Mouse (Mus musculus): ENCODE data around the gene Stk19. TPM values are rescaled to one million over a fixed set of nuclear protein-coding genes. Genes with fewer than 3 reads are reported as not detected.
"Not testable (repeated sequence)": the region's sequence is repeated elsewhere in the genome, so short reads cannot be mapped to it uniquely, and the experiment has no call there.

Gene Stk19
- polyA plus RNA-seq, 1 experiment: 6.3 TPM

DNA sequence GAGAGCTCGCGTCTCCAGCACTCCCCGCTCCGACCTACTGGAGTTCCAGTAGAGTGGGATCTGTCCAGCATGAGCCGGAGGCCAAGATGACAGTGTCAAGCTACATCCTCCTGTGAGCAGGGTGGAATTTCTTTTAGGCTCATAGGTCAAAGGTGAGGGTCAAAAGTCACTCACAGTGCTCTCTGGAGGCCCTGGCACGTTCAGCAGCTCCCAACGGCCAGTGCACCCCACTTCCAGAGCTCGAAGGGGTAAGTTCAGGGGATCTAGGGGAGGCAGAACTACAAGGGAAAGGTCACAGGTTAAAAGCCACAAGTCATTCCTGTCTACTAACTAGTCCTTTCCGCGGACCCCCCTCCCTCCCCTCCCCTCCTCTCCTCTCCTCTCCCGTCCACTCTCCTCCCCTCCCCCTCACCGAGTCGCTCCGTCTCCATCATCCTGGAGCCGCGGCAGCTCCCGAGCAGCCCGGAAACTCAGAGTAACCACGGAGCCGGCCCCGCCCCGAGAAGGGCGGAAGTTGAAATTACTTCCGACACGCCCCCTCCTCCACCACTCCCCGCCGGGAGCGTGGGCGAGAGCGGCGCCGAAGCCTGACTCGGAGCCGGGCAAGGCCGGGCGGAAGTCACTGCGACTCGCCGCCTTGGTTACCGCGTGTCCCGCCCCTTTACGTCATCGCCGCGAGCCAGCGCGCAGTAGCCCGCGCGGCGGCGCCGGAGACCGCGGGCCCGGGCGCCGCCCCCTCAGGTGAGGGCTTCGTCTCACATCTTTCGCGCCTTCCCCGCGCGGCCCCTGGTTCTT is 13.2 kb upstream of the Stk19 start, which contains the start of the genes Skiv2l and Nelfe:
Skiv2l (minus strand) TSS at position 489 of the 795 bp plus-strand sequence.
Nelfe (plus strand) TSS at position 670 of the 795 bp plus-strand sequence.
- H3K27me3 ChIP-seq (ENCODE audit: control insufficient read depth): no peaks in the 10 kb centered on the region
- H3K9me3 ChIP-seq (ENCODE audit: control insufficient read depth, low read length): no peaks in the 10 kb centered on the region
- no peak for TF ChIP-seq TAL1 (IDR thresholded peaks at IDR 0.05; ENCODE audit: low read length)
- no peak for TF ChIP-seq GATA1 (IDR thresholded peaks at IDR 0.05; ENCODE audit: low read length)
- peaks cover 68% of the 10 kb centered on the region for H3K36me3 ChIP-seq (ENCODE audit: control insufficient read depth)
- peak within 1 kb of the TSS; percentile 83 for H3K4me3 ChIP-seq (replicated peaks)
- H3K4me1 ChIP-seq (ENCODE audit: control insufficient read depth): peaks cover 41% of the 10 kb centered on the region

DNA sequence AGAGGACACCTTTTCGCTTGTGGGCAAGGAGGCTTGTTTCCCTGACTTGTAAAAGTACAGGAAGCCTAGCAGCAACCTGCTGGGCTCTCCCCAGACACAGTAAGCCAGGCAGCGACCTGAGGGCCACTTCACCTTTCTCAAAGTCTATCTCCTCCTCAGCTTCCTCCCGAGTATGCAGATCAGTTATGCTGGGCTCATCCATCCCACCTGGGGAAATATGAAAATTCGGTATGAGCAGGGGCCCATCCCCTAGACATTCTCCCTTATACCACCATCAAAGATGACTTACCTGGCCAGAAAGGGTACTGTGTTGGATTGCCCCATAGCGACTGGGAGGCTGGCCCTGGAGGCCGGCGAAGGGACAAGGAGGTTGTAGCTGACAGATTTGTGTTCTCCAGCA is 10.9 kb upstream of the Stk19 start:
- Histone ChIP-seq H3K4me1 (ENCODE audit: control insufficient read depth) (peaks cover 41% of the 10 kb centered on the region), H3K4me3 (replicated peaks) (no peak overlapping the region), H3K36me3 (ENCODE audit: control insufficient read depth) (peaks cover 69% of the 10 kb centered on the region), H3K9me3 (ENCODE audit: control insufficient read depth, low read length) (no peaks in the 10 kb centered on the region), H3K27me3 (ENCODE audit: control insufficient read depth) (no peaks in the 10 kb centered on the region)
- TF ChIP-seq GATA1 (IDR thresholded peaks at IDR 0.05; ENCODE audit: low read length) (no peak), TAL1 (IDR thresholded peaks at IDR 0.05; ENCODE audit: low read length) (no peak)

- H3K4me1 ChIP-seq (ENCODE audit: control insufficient read depth): peaks cover 38% of the 10 kb centered on the region
- peaks cover 69% of the 10 kb centered on the region for H3K36me3 ChIP-seq (ENCODE audit: control insufficient read depth)
- TF ChIP-seq TAL1 (IDR thresholded peaks at IDR 0.05; ENCODE audit: low read length) (no peak), GATA1 (IDR thresholded peaks at IDR 0.05; ENCODE audit: low read length) (no peak)
- no peaks in the 10 kb centered on the region for H3K9me3 ChIP-seq (ENCODE audit: control insufficient read depth, low read length)
- H3K4me3 ChIP-seq (replicated peaks): no peak overlapping the region
- H3K27me3 ChIP-seq (ENCODE audit: control insufficient read depth): no peaks in the 10 kb centered on the region
These were observed 10.4 kb upstream of the Stk19 start for GRCm38 (mm10) chr17:34847192-34847591.

DNA sequence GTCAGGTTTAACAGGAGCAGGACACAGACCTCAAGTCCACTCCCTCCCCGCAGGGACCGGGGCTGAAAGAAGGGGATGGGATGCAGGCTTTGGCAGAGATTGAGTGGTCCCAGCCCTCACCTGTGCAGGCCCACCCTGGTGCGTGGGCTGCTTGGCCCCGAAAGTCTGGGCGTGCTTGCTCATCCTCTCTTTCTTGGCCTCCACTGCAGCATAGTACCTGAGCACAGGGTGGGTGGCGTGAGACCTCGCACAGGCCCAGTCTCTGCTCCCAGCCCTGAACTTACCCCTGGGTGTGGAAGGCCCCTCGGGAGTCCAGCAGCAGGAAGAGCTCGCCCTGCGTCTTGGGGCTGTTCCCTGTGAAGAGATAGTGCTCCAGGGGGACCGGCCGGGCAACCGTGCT is 8.1 kb upstream of the Stk19 start:
- no peaks in the 10 kb centered on the region for H3K27me3 ChIP-seq (ENCODE audit: control insufficient read depth)
- peaks cover 88% of the 10 kb centered on the region for H3K36me3 ChIP-seq (ENCODE audit: control insufficient read depth)
- TF ChIP-seq GATA1 (IDR thresholded peaks at IDR 0.05; ENCODE audit: low read length) (no peak), TAL1 (IDR thresholded peaks at IDR 0.05; ENCODE audit: low read length) (no peak)
- no peak overlapping the region for H3K4me3 ChIP-seq (replicated peaks)
- H3K9me3 ChIP-seq (ENCODE audit: control insufficient read depth, low read length): no peaks in the 10 kb centered on the region
- peaks cover 42% of the 10 kb centered on the region for H3K4me1 ChIP-seq (ENCODE audit: control insufficient read depth)

- Histone ChIP-seq H3K9me3 (ENCODE audit: control insufficient read depth, low read length) (no peaks in the 10 kb centered on the region), H3K27me3 (ENCODE audit: control insufficient read depth) (no peaks in the 10 kb centered on the region), H3K4me3 (replicated peaks) (peak overlapping the region; percentile 35), H3K4me1 (ENCODE audit: control insufficient read depth) (peaks cover 53% of the 10 kb centered on the region), H3K36me3 (ENCODE audit: control insufficient read depth) (peaks cover 81% of the 10 kb centered on the region)
- TF ChIP-seq GATA1 (IDR thresholded peaks at IDR 0.05; ENCODE audit: low read length) (no peak), TAL1 (IDR thresholded peaks at IDR 0.05; ENCODE audit: low read length) (no peak)
These were observed 4.1 kb upstream of the Stk19 start for GRCm38 (mm10) chr17:34840736-34841307.

GRCm38 (mm10) chr17:34838785-34839184 is 2.0 kb upstream of the Stk19 start:
- TF ChIP-seq TAL1 (IDR thresholded peaks at IDR 0.05; ENCODE audit: low read length): no peak
- TF ChIP-seq GATA1 (IDR thresholded peaks at IDR 0.05; ENCODE audit: low read length): no peak
- H3K9me3 ChIP-seq (ENCODE audit: control insufficient read depth, low read length): no peaks in the 10 kb centered on the region
- no peaks in the 10 kb centered on the region for H3K27me3 ChIP-seq (ENCODE audit: control insufficient read depth)
- H3K36me3 ChIP-seq (ENCODE audit: control insufficient read depth): peaks cover 75% of the 10 kb centered on the region
- H3K4me1 ChIP-seq (ENCODE audit: control insufficient read depth): peaks cover 61% of the 10 kb centered on the region
- H3K4me3 ChIP-seq (replicated peaks): peak overlapping the region; percentile 39

DNA sequence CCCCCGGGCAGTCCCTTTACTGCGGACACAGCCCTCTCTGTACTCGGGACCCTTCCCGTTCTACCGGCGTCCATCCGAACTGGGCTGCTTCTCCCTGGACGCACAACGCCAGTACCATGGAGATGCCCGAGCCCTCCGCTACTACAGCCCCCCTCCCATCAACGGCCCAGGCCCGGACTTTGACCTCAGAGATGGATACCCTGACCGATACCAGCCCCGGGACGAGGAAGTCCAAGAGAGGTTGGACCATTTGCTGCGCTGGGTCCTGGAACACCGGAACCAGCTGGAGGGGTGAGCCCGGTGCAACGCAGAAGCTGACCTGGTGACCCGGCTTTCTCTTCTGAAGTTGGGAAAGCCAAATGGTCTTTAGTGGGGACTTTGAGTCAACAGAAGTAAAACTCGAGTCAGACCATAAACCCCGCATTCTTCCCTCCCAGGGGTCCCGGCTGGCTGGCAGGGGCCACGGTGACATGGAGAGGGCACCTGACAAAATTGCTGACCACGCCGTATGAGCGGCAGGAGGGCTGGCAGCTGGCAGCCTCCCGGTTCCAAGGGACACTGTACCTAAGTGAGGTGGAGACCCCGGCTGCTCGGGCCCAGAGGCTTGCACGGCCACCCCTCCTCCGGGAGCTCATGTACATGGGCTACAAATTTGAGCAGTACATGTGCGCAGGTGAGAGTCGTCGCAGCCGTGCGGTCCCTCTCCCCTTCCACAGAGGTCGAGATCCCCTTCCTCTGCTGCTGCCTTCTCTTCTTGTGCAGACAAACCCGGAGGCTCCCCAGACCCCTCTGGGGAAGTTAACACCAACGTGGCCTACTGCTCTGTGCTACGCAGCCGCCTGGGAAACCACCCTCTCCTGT is 949 bp upstream of the Stk19 start:
- peaks cover 61% of the 10 kb centered on the region for H3K4me1 ChIP-seq (ENCODE audit: control insufficient read depth)
- no peaks in the 10 kb centered on the region for H3K27me3 ChIP-seq (ENCODE audit: control insufficient read depth)
- no peaks in the 10 kb centered on the region for H3K9me3 ChIP-seq (ENCODE audit: control insufficient read depth, low read length)
- H3K4me3 ChIP-seq (replicated peaks): peak overlapping the region; percentile 73
- peaks cover 75% of the 10 kb centered on the region for H3K36me3 ChIP-seq (ENCODE audit: control insufficient read depth)
- TF ChIP-seq TAL1 (IDR thresholded peaks at IDR 0.05; ENCODE audit: low read length) (no peak), GATA1 (IDR thresholded peaks at IDR 0.05; ENCODE audit: low read length) (no peak)

DNA sequence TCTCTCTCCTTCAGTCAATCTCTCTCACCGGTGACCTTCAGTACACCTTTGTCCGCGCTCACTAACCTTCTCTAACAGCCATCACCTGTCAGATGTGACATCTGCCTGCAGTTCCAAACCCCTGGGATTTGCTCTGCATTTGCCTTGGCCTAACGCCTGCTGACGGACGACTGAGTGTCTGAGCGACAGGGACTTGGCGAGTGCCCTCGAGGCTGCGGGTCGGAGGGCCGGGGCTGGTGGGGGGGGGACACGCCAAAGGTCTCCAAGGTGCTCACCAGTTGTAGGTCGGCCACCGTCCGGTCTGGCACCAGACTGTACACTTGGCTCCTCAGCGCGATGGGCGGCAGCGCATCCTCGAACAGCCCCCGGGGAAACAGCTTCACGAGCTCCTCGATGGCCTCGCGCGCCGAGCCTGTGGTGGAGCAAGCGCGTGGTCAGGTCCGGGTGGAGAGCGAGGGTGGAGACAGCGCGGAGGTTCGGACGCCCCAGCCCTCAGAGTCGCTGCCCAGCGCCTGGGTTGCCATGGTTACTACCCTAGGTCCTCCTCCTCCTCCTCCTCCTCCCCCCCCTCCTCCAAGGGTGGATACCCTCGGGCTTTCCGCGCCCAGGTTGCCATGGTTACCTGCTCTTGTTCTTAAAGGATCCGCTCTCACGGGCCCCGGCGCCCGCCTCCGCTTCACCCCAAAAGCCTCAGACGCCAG is 440 bp downstream of the Stk19 start:
- H3K4me1 ChIP-seq (ENCODE audit: control insufficient read depth): peaks cover 51% of the 10 kb centered on the region
- no peaks in the 10 kb centered on the region for H3K27me3 ChIP-seq (ENCODE audit: control insufficient read depth)
- H3K9me3 ChIP-seq (ENCODE audit: control insufficient read depth, low read length): no peaks in the 10 kb centered on the region
- H3K4me3 ChIP-seq (replicated peaks): peak overlapping the region; percentile 73
- peaks cover 72% of the 10 kb centered on the region for H3K36me3 ChIP-seq (ENCODE audit: control insufficient read depth)
- TF ChIP-seq TAL1 (IDR thresholded peaks at IDR 0.05; ENCODE audit: low read length): no peak
- TF ChIP-seq GATA1 (IDR thresholded peaks at IDR 0.05; ENCODE audit: low read length): no peak

- H3K4me1 ChIP-seq (ENCODE audit: control insufficient read depth); H3K9me3 ChIP-seq (ENCODE audit: control insufficient read depth, low read length); H3K4me3 ChIP-seq (replicated peaks); H3K27me3 ChIP-seq (ENCODE audit: control insufficient read depth): not testable (repeated sequence)
- peaks cover 81% of the 10 kb centered on the region for H3K36me3 ChIP-seq (ENCODE audit: control insufficient read depth)
These were observed 6.0 kb downstream of the Stk19 start for GRCm38 (mm10) chr17:34830776-34831175.

Measured in erythroblast, embryonic 14.5 days (primary cell).